Mouse (Mus musculus) gastrocnemius, adult 18-20 months (tissue): ENCODE data around the gene Stk24. TPM values are rescaled to one million over a fixed set of nuclear protein-coding genes. Genes with fewer than 3 reads are reported as not detected.

Experiments
- DNase-seq: peaks from one replicate; pipeline ENCODE4 v3.0.0; 2021; ENCODE audit warnings: low spot score
- total RNA-seq, 2 experiments: library from RNA; stranded (reverse); gene quantifications; 2 replicates each; pipeline ENCODE4 v1.2.3; 2021

Stk24 gene
- total RNA-seq, 2 experiments from 2014 or later, result 27.9 to 31.2 TPM

DNA sequence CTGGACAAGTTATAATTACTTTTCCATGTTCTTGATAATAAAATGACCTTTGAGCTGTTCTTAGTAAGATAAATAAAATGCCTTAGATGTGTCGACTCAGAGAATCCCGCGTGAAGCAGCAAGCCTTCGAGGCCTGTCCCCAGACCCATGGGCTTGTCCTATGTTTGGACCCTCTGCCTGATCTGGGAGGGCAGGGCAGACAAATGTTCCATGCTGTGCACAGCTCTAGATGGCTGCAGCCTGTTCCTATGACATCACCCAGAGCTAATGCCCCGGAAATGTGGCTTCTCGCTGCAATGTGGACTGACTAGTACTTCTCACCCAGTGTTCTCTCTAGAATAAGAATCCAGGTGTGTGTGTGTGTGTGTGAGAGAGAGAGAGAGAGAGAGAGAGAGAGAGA is 115.4 kb downstream of the Stk24 start:
- DNase-seq, result no peak

DNA sequence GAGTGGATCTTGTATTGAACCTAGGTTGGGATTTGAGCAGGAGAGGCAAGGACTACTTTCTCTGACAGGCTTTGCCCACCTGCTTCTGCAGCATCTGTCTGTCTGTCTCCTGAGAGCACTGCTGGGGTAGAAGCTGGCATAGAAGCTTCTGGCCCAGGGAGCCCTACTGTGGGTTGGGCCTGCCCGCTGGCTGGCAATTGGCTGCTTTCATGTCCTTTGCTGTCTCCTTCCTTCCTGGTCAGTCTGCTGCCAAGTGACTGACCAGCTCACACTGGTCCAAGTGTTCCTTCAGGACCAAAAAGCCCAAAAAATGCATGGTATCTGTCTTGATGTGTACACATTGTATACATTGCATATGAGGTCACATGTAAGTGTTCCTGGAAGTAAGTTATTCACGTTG is 115.9 kb downstream of the Stk24 start:
- no peak for DNase-seq

DNA sequence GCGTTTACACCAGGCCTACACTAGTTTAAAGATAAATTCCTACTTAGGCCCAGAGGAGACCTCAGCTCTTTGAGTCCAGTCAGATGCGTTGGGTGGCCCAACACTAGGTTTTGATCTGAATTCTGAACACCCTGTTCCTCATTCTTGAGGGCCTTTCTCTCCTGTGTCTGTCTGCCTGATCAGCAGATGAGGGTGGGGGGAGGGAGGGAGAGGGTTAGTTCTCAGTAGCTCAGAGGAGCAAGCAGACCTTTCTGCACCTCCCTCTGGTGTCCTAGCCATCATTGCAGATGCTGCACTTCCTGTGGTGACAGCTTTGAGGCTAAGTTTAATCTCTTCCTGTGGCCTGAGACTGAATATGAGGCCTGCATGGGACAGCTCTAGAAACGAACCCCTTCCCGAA is 117.2 kb downstream of the Stk24 start:
- DNase-seq, result no peak

DNA sequence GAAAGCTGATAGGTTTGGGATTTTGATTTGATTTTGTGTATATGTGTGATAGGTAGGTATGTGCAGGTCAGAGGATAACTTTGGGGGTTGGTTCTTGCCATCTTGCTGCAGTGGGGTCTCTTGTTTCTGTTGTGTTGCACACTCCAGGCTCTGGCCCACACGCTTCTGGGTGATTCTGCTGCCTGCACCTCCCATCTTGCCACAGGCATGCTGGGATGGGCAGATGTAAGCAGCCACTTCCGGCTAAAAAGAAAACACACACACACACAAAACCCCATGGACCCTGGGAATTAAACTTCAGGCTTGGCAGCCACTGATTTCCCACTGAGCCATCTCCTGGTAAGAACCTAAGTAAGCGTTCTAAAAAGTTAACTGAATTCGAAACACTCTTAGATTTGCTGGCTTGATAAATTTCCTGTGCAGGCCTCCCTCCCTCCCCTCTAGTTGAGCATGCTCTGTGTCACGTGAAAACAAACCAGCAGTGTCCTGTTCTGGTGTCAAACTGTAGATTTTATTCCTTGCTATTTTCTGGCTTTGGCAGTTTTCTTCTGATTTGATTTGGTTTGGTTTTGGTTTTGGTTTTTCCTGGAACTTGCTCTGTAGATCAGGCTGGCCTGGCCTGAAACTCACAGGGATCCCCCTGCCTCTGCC is 118.5 kb downstream of the Stk24 start:
- DNase-seq, result no peak

DNA sequence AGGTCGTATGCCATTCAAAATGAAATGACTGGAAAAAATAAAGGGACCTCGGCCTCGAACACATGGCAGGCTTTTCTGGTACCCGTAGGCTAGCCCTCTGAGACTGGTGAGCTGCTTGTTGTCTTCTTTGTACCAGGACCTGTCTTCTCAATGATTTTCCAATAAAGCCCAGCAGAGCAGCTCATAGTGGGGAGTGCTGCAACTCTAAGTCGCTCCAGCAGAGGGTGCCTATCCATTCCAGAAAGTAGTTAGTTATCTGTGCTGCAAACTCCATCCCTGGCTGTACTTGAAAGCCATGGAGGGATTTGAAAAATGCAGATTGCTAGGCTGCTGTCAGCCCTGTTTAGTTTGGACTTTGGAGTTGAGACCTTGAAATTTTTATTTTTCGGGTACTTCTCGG is 120.0 kb downstream of the Stk24 start:
- peak; percentile 42 for DNase-seq

DNA sequence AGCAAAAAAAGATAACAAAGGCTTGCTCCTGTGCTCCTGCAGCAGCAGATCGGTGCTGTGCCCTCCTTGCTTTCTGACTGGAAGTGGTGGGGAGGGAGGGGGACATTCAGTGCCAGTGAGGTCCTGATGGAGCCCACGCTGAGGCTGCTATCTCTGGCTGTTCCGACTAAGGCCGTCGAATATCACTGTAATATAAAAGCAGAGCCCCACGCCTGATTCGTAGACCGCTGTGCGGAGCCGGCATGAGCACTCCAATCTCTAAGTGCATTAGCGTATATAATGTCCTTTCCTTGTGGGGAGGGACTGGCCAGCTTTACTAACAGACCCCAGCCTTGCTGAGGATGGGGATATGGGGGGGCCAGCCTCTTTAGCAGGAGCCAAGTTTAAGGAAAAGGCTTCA is 120.5 kb downstream of the Stk24 start:
- no peak for DNase-seq

DNA sequence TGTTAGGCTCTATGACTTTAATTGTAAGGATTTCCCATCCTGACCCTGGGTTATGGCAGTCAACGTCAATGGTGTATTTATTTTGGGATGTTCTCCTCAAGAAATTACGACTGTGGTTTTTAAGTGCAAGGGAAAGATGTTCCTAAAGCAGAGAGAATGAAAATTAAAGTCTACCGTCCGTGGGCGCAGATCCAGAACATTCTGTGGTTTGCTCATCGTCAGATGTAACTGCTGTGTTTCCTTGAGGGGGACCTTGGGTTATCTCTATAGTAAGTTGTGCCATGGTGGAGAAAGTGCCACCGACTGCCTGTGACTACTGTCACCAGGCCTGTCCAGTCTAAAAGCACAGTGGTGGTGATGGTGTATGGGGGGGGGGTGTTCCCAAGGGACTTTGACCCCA is 122.9 kb downstream of the Stk24 start:
- no peak for DNase-seq

DNA sequence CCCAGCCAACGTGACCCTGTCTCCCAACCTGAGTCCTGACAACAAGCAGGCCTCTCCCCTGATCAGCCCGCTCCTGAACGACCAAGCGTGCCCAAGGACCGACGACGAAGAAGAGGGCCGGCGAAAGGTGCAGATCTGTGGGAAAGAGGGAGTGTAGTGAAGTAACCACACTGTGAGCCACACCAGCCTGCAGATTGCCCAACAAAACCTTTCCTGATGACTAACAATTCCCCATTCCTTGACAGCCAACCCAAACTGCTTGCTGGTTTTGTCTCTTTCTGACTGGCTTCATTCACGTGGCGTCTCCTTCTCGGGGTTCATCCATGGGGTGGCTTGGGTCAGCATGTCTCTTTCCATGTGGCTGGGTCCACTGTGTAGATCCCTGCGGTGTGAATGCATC is 124.3 kb downstream of the Stk24 start:
- DNase-seq, result no peak

DNA sequence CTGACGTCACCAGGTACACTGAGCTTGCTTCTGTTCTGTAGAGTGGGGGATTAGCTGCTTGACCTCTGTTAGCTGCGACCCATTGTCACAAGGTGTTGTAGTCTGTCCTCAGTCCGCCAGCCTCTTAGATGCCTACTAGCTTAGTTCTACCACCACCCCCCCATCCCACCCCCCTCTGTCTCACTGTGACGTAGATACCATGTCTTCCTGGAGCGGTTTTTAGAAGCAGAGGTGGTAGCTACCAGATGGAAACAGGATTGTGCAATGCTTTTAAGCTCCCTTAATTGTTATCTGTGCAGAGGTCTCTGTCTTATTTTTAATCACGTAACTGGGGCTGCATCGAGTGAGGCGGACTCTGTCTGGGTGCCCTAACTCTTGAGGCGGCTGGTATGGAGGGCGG is 124.9 kb downstream of the Stk24 start:
- no peak for DNase-seq

DNA sequence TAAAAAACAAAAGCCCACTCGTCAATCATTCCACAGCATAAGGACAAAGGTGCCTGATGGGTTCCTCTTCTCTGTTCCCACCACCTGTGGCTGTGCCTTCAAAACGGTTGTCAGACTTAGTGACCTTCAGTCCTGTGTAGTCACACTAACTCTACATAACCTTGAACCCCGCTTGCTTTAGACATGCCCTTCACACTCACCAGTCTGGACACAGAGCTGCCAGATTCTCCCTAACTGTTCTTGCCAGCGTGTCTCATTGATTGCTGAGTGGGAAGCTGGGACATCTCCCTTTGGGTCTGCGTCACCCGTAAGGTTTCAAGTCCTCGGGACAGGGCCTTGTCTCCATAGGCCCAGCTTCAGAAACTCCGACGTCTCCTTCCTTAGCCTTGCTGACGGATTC is 127.3 kb downstream of the Stk24 start:
- DNase-seq, result no peak

DNA sequence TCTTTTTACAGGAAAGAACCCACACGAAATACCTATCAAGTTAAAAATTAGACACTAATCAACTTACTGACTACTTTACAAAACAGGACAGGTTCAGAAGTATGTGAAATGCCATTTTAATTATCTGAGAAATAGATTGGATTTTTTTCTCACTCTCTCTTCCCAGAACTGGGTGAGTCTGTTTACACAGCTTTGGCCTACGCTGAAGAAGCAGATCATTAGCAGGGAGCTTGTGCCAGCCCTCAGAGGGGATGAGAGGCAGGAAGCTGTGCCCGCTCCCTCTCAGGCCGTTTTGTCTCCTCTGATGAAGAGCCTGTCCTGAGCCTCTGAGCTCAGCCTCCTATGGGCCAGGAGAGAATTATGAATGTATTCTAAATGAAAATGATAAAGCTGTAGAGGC is 128.1 kb downstream of the Stk24 start:
- DNase-seq, result no peak

DNA sequence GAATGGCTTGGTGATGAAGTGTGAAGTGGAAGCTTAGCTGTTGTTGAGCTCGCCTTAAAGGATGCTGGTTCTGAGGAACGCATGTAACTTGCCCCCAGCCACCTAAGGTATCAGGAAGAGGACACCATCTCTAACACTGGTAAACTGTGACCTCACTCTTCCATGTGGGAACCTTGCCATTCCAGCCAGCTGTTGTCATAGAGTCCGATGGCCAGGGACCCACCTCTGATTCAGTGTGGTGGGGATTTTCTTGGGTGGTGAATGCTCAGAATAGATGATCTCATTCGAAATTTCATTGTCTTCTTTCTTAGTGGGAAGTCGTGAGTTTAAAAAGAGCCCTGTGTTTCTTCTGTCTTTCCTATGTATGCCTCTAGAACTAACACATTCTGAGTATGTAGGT is 128.7 kb downstream of the Stk24 start:
- no peak for DNase-seq

DNA sequence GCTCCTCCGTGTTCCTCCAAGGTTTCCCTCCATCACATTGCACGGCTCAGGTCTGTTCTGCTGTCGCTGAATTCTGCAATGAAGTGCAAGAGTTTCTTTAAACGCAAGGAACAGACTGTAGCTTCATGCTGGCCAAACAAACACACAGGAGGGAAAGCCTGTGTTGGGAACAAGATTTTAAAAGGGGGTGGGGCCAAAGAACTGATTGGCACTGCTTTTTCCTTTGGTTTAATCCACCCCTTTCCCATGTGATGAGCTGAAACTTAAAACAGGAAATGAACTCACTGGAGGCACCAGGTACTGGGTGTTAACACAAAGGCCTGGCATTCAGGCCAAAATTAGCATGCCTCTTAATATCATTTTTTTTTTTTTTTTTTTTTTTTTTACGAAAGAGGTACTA is 131.5 kb downstream of the Stk24 start:
- DNase-seq, result no peak

DNA sequence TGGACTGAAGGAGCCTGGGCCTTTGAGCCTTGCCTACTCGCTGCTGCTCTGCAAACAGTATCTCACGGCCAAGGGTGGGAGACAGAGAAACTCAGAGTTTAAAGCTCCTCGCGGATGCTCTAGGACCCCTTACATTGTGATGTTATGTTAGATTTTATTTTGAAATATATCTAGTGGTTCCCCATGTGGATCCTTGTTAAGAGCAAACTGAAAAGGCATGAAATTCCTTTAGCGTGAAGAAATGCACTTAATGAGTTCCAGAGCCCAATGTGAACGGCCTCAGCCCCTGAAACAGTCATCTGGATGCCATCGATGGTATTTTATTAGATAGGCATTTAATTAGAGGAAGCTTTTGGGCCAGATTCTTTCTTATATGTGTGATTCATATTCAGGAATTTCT is 132.5 kb downstream of the Stk24 start:
- DNase-seq, result no peak

DNA sequence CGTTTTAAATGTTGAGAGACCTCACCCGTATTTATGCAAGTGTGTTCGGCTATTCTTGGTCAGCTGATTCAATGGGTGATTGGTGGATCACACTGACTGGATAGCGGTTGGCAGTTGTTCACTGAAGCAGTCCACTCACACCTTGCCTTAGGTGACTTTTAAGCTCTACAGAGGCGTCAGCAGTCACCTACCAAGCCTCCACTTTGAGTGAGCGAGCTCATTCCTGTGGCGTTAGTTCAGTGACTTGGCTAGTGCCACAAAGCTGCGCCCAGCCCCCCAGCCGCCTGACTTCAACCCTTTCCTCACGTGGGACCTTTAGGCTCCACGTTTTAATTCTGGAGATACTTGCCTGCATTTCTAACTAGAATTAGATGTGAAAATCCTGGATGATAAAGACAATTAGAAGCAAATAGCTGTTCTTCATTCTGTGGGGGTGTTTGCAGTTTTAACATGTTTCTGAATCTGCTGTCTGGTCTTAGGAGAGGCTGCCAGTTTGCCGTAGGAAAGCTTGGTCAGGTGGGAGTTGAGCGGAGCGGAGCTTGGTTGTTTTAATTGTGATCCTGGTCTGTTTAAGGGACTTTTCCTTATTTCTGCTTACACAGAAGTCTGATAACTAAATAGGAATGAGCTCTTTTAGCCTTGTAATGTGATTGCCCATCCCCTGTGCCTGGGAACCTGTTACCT is 133.6 kb downstream of the Stk24 start:
- DNase-seq, result no peak

DNA sequence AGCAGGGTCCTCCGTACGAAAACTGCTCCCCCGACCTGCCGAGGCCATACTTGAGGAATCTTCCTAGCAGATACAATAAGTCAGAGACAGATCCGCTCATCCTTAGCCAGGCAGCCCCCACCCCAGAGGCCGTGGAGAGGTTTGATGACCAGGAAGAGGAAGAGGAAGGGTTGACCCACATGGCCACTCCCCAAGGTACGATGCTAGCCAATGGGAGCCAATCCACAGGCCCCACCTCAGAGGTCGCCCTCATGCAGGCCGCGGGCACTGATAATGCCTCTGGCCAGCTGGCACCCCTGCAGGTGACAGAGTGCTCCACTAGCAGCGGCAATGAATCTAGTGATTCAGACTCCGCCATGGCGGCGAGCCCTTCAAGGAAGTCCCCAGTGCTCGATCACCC is 135.7 kb downstream of the Stk24 start:
- no peak for DNase-seq

DNA sequence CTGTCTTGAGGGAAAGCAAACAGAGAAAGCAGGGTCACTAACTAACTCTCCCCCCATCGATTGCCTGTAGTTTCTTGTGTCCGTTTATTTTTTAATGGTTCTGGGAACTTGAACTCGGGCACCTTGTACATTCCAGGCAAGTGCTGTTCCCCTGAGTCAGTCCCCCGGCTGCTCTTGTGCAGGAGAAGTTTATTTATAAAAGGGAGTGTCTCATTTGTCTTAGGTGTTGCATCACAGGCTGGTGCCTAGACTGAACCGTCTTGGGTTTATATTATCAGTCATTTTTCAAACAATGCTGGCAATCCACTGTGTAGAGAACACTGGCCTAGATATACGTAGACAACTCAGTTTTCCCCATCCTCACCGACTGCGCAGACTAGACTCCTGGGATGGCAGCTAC is 140.4 kb downstream of the Stk24 start:
- DNase-seq, result no peak

DNA sequence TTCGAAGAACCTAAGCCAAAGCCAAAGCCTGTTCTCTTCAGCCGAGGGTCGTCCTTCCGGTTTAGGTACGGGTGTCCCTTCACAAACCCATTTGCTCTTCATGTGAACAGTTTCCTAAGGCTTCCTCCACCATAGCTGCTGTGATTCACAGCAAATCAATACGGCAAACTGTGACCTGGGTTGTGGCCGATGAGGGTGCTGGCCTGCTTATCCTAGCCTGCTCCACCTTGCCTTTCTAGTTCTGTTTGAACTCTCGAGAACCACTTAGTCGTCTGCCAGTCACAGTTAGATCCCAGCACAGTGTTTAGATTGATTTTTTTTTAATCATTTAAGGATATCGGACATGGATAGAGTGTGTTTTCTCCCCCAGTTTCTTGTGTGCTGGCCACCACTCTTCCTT is 141.1 kb downstream of the Stk24 start:
- DNase-seq, result no peak

DNA sequence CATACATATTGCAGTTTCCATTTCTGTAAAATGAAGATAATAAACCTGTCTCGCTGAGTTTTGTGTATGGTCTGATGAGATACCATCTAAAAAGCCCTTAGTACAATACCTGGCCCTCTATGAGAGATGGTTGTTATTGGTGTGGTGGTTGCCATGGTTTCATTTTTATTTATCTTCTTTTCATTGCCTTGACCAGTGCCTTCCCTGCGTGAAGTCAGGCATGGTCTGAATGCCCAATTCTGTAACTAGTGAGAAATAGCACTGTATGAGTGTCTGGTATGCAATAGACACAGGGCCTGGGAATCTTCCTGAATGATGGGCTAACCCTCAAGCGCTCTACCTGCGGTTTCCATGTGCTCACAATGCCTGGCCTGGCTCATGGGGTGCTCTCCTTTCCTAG is 143.1 kb downstream of the Stk24 start:
- DNase-seq, result no peak
